Mouse (Mus musculus) A20 (cell line): ENCODE results near the gene Cacna1f.

Experiments used
- DNase-seq: peaks from one replicate; pipeline ENCODE4 v3.0.0-alpha.2; 2011; ENCODE audit warnings: low read depth, low spot score

Gene Cacna1f

DNA sequence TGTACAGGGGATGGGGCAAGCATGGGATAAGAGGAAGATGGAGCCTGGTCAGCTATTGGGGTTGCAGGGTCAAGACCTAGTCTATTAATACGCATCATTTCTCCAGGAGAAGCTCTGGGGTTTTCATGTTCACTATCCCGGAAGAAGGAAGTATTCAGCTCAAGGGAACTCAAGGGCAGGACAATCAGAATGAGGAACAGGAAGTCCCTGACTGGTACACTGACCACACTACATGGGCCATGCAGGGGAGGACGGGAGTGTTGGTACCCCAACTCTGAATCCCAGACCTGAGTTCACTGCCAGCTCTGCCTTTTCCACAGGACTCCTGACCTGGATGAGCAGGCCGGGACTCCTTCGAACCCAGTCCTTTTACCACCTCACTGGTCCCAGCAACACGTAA, 25.7 kb downstream of the Cacna1f start:
- DNase-seq, result no peak

DNA sequence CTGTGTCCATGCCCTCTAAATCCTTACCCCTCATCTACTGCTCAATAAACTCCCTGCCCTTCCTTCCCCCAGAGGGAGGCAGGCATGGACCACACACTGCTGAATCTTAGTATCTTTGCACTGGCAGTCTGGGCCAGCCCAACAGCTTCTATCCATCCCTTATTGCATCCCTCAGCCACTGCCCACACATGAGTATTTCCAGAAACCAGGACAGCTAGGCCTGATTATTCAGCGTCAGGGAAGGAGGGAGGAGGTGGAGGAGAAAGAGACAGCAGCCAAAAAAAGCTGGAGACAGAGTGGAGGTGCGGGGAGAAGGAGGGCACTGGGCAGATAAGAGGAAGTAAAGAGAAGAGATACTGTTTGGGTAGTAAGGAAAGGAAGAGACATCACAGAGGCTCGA, 28.2 kb downstream of the Cacna1f start:
- no peak for DNase-seq

DNA sequence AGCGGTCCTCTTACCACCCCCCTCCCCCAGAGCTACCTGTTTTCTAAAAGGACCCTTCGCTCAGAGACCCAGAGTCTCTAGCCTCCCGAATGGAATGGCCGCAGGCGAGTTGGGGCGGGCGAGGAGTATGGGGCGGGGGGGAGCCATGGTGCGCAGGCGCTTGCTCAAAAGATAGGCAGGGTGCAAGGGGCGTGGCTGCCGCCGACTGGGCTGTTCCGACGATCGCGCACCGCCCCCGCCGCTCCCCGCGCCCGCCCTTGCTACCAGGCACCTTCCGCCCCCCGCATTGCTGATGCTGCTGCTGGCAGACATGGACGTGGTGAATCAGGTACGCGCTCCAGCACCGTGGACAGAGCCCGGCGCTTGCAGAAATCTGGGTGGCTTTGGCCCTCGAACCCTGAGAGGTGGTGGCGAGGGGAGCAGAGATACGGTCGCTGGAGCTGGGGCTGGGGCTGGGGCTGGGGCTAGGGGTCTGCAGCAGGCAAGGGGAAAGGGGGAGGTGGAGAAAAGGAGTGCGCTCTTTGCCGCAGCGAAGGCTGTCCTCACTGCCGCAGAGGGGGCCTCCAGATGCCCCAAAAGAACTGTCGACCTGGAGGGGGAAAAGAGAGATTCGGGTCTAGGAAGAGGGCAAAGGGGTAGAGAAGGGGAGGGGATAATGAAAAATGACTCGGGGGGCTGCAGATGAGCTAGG, 31.7 kb downstream of the Cacna1f start, which contains the start of gene Syp:
TSS of gene Syp (plus strand) at position 71 of the 691 bp plus-strand sequence.
- peak; percentile 86 for DNase-seq

DNA sequence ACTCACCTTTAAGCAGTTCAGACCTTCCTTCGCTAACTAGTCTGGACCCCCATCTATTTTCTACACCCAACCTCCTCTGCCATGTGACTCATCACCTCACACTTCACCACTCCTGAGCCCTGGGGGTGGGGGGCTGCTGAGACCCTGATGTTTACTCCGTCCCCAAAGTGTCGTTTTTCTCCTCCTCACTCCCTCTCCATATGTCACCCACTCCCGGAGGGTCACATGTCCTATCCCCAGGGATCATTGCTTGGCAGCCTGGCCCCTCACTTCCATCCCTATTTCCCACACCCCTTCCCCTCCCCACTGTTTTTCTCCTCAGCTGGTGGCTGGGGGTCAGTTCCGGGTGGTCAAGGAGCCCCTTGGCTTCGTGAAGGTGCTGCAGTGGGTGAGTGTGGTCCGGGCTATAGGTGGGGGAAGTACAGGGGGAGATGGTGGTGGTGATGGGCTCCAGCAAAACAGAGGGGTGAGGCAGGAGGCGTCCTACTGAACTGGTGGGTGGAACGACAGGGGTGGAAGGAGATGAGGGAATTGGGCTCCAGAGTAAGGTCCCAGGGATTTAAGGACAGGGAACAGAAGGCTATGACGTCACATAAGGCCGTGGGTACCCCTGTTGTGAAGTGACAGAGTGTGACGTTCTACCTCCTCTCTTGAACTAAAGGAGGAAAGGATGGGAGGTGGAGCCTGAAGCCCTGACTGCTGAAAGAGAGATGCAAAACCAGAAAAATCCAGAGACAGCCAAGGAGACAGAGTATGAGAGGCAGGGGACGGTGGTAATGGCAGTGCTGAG, 32.8 kb downstream of the Cacna1f start:
- DNase-seq, result no peak

GRCm38 (mm10) chrX:7640785-7641184, 33.9 kb downstream of the Cacna1f start:
- no peak for DNase-seq

DNA sequence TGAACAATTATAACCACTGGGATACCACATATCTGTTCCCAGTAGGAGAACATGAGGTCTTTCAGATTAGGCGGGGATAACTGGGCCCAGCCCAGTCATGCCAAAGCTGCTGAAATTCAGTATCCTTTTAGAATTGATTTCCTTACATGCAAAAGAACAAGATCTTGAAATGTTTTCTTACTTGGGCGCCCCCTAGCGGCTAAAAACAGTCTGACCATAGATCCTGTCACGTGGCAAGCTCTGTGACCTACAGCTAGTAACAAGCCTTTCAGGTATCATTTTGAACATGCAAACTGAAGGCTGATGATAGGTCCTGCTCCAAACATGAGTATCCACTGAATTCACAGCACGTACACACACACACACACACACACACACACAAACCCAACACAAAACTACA, 38.5 kb downstream of the Cacna1f start:
- peak; percentile 83 for DNase-seq

- DNase-seq, result peak; percentile 88
Measured at GRCm38 (mm10) chrX:7648671-7649304, 41.9 kb downstream of the Cacna1f start.

DNA sequence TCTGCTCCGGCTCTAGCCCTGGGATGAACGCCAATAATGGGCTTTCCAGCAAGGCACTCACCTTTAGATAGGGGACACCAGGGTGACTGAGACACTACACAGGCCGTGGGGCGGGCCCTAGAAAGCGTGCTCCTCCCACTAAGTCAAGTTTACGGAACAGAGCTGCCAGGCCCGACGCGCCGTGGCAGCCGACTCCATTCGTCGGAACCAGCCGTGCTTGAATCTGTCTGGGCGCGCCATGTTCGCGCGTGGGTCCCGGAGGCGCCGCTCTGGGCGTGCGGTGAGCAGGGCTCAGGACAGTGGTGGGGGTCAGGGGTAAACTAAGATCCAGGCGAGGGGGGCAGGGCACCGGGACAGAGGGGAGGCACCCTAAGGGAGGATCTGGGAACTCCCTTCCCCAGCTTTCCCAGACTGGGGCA, 50.3 kb downstream of the Cacna1f start, which contains the start of gene Prickle3:
TSS of gene Prickle3 (plus strand) at position 40 of the 419 bp plus-strand sequence.
- DNase-seq, result no peak

DNA sequence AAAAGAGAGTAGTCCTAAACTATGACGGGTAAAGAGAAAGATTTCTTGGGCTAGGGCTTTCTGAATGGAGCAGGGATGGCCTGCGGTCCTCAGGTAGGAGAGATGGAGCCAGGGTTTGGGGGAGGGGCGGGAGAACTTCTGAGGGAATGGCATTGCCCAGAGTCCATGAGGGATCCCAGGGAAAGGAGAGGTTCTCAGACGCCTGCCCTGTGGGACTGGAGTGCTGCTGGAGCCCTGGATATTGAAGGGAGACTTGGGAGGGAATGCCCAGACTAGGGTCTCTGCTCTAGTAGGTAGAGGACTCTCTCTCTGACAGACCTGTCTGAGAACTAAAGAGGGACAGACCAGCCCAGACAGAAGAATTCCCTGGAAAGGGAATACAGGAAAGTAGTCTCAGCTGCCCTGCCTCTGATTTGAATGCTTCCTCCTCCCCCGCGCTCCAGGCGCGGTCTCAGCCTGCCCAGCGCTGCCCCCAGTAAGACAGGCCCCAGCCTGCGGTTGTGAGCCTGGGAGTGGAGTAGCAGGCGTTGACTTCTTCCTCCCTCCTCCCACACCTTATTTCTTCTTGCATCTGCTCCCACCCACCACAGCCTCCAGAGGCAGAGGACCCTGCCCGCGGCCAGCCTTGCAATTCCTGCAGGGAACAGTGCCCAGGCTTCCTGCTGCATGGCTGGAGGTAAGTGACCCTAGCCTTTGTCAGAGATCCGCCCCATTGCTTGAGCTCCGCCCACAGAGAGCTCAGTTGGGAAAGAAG, 51.3 kb downstream of the Cacna1f start:
- DNase-seq, result no peak

DNA sequence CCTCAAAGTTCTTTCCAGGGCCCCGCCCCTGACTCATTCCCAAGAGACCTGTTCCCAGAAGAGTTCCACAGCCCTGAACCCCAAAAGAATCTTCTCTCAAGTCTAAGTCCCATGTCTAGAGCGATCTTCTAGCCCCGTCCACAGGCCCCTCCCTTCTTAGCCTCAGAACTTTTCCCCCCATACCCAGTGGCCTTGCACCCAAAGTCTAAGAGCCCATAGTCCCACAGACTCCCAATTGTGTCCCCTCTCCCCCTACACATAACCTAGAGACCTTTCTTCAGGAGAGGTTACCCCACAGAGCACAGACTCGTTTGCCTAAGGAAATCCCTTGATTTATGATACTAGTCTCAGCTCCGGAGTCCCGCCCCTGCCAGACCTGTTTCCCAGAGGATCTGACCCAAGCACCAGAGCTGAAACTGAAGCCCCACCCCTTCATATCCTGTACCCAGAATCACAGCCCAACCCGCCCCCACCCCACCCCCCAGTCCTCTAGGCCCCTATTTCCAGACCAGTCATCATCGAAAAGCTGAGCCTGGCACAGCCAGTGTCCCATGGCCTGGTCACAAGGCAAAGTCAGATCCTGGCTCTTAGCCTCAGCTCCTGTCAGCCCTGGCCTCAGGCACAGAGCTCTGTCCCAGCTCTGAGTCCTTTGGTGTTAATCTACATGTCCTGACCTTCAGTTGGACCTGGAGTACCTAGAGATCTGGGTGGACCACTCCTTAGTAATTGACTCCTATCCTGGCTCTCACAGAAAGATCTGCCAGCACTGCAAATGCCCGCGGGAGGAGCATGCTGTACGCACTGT, 52.1 kb downstream of the Cacna1f start:
- no peak for DNase-seq

DNA sequence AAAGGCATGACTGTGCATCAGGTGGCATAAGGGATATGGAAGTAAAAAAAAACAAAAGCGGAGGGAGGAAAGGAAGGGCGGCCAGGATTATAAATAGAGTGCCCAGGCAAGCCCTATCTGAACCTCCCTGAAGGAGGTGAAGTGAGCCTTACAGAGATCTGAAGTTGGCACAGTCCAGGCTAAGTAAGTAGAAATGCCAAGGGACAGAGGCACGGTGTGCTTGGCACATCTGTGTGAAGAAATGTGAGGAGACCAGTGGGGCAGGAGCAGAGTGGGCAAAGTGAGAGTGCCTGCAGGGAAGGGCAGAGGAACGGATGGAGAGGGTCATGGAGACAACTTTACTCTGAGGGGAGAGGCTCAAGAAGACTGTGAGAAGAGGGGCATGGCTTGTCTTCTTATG, 54.2 kb downstream of the Cacna1f start:
- no peak for DNase-seq

DNA sequence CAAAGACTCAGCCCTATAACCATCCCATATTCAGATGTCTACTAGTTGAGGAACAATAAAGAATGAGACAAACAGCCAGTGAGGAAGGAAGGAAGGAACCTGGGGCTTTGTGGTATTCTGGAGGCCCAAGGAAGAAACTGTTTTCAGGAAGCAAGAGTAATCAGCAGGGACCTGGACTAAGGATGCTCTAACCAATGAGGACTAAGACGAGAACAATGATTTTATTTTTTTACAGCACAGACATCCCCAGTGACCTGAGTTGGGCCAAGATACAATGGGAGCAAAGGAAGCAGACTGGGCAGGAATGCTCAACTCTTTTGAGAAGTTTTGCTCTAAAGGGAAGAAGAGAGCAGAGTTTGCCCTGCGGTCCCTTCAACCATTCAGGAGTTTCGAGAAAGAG, 56.1 kb downstream of the Cacna1f start:
- no peak for DNase-seq

DNA sequence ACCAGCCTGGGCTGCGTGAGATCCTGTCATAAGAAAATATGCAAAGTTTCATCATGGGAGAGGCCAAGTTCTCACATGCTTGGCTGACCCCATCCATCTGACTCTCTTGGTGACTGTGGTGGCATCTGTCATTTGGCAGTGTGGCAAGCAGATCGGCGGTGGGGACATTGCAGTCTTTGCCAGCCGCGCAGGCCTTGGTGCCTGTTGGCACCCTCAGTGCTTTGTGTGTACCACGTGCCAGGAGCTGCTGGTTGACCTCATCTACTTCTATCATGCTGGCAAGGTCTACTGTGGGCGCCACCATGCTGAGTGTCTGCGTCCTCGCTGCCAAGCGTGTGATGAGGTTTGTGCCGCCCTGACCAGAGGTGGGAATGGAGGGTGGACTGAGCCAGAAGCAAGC, 57.9 kb downstream of the Cacna1f start:
- DNase-seq, result no peak

DNA sequence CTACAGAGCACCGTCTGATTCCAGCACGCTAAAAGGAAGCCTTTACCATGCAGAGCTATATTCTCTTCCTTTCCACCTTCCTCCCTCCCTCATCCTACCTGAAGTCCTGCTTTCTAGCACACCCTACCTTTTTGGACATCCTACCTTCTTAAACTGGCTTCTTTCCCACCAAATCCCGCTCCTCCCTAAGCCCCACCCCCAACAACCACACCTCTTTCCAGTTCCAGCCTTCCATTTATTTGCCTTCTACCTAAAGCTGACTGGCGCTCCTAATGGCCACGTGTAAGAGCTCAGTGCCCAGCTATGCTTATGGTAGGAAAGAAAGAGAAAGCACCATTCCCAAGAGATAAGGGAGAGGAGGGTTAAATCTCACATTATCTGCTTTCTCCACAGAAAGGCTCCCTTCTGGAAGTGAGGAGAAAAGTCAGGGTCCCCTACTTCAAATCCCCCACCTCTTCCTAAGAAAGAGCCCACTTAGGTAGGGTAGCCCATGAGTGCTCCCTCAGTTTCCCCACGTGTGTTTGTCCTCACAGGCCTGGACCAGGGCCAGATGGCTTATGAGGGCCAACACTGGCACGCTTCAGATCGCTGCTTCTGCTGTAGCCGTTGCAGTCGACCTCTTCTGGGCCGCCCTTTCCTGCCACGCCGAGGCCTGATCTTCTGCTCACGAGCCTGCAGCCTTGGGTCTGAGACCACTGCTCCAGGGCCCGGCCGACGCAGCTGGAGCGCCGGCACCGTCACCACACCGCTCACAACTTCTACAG, 59.0 kb downstream of the Cacna1f start:
- no peak for DNase-seq

DNA sequence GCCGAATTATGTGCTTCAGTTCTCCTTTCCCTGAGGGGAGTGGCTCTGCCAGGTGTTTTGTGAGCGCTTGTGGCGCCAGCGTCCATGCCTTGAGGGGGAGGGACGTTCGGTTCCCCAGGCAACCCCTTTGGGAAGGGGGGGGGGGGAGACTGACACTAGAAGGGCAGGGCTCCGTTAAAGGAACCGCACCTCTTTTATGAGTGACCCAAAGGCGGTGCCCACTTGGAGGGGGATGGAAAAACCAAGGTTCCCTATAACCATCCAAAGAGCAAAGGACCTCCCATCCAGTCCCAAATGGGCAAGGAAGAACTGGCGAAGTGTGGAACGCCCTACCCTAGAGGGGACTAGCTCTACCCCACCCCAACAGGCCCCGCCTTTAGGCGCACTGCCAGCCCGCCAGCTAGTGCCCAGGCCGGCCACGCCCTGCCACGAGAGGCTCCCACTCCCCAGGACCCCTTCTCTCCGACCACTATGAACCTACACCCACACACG, 63.6 kb downstream of the Cacna1f start:
- DNase-seq, result peak; percentile 90

DNA sequence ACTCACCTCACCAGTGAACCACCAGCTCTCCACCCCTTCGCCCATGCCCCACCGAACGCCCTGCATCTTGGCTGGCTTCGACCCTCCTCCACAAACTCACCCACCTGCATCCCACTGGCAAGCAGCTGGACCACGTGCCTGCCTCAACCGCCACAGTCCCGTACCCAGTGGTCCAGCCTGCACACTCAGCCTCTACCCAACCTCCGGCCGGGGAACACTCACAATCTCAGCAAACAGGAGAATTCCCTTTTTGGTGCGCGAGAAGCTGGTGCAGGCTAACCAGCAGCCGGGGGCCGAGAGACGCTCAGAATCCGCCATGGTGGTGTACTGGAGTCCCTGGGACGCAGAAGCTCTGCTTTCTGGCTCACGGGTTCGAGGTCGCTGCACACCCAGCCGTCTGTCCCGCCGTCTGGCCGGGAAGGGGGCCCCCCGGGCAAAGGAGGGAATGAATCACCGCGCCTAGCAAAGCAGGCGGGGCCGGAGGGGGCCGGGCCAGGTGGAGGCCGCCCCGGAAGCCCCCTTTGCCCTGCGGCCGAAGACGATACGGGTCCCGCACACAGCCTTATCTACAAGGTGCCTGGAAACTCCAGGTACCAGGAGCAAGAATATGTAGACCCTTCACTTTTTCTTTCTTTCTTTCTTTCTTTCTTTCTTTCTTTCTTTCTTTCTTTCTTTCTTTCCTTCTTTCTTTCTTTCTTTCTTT, 64.2 kb downstream of the Cacna1f start, which contains the start of gene Plp2:
TSS of gene Plp2 (minus strand) at position 470 of the 703 bp plus-strand sequence.
- DNase-seq, result peak; percentile 75

GRCm38 (mm10) chrX:7672739-7673138, 65.9 kb downstream of the Cacna1f start:
- DNase-seq, result no peak

GRCm38 (mm10) chrX:7673578-7674281, 66.8 kb downstream of the Cacna1f start:
- peak; percentile 53 for DNase-seq
